Mouse (Mus musculus): Measurements from ENCODE around the gene Map3k4. TPM values are rescaled to one million over a fixed set of nuclear protein-coding genes. Genes with fewer than 3 reads are reported as not detected.
"Not testable (repeated sequence)": the region's sequence is repeated elsewhere in the genome, so short reads cannot be mapped to it uniquely, and the experiment has no call there.

Map3k4 gene
- polyA plus RNA-seq, 1 experiment from 2014 or later: 62.3 TPM

- no peak for ATAC-seq (ENCODE audit: low FRiP score)
Measured at GRCm38 (mm10) chr17:12299371-12299770, 19.2 kb downstream of the Map3k4 start.

GRCm38 (mm10) chr17:12297978-12298377 lies 20.6 kb downstream of the Map3k4 start:
- no peaks in the 10 kb centered on the region for H3K27me3 ChIP-seq (ENCODE audit: control insufficient read depth, insufficient read depth, low read length)
- DNase-seq (ENCODE audit: low spot score): no peak
- WGBS: 89% methylated on average over 4 of the region's 4 CpGs
- H3K4me3 ChIP-seq (ENCODE audit: low read depth, low read length): no peak overlapping the region
- no peak for ATAC-seq (ENCODE audit: low FRiP score)
- no peak overlapping the region for H3K9ac ChIP-seq (ENCODE audit: low read depth, low read length)
- no peaks in the 10 kb centered on the region for H3K4me1 ChIP-seq (replicated peaks; ENCODE audit: control insufficient read depth, insufficient read depth, low read length)
- H3K4me2 ChIP-seq (replicated peaks; ENCODE audit: low read depth, low read length): no peak overlapping the region
- H3K36me3 ChIP-seq (ENCODE audit: control insufficient read depth, insufficient read depth, low read length): no peaks in the 10 kb centered on the region
- H3K9me3 ChIP-seq (ENCODE audit: control insufficient read depth, low read length): no peaks in the 10 kb centered on the region
- no peak overlapping the region for H3K27ac ChIP-seq (ENCODE audit: low read depth, low read length)

More at GRCm38 (mm10) chr17:12299371-12299770, 19.2 kb downstream of the Map3k4 start:
- H3K36me3 ChIP-seq (ENCODE audit: control insufficient read depth, insufficient read depth, low read length): no peaks in the 10 kb centered on the region
- no peaks in the 10 kb centered on the region for H3K9me3 ChIP-seq (ENCODE audit: control insufficient read depth, low read length)
- no peak overlapping the region for H3K9ac ChIP-seq (ENCODE audit: low read depth, low read length)
- H3K4me1 ChIP-seq (replicated peaks; ENCODE audit: control insufficient read depth, insufficient read depth, low read length): no peaks in the 10 kb centered on the region
- DNase-seq (ENCODE audit: low spot score): no peak
- no peak overlapping the region for H3K4me2 ChIP-seq (replicated peaks; ENCODE audit: low read depth, low read length)
- no peak overlapping the region for H3K27ac ChIP-seq (ENCODE audit: low read depth, low read length)
- H3K27me3 ChIP-seq (ENCODE audit: control insufficient read depth, insufficient read depth, low read length): no peaks in the 10 kb centered on the region
- WGBS: 88% methylated on average over 7 of the region's 7 CpGs
- no peak overlapping the region for H3K4me3 ChIP-seq (ENCODE audit: low read depth, low read length)

DNA sequence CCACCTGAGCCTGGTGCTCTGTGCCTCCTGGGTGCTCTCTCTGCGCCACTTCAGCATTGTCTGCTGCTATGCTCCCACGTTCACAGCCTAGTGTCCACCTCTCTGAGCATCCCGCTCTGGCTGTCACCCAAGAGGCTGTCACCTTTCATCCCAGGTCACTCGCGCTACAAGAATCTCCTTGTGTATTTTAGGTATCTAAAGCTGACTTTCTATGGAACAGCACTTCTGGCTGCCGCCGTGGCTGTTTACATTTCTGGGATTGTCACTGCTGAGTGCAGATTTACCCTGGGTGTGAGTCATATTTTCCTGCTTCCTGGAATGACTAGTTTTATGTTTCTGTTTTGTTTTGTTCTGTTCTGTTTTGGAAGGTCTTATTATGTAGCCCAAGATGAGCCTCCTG lies 21.3 kb downstream of the Map3k4 start:
- H3K36me3 ChIP-seq (ENCODE audit: control insufficient read depth, insufficient read depth, low read length): no peaks in the 10 kb centered on the region
- no peaks in the 10 kb centered on the region for H3K4me1 ChIP-seq (replicated peaks; ENCODE audit: control insufficient read depth, insufficient read depth, low read length)
- H3K27ac ChIP-seq (ENCODE audit: low read depth, low read length): no peak overlapping the region
- DNase-seq (ENCODE audit: low spot score) (no peak), ATAC-seq (ENCODE audit: low FRiP score) (no peak)
- no peak overlapping the region for H3K4me2 ChIP-seq (replicated peaks; ENCODE audit: low read depth, low read length)
- no peak overlapping the region for H3K9ac ChIP-seq (ENCODE audit: low read depth, low read length)
- no peak overlapping the region for H3K4me3 ChIP-seq (ENCODE audit: low read depth, low read length)
- WGBS: 90% methylated on average over 7 of the region's 7 CpGs
- no peaks in the 10 kb centered on the region for H3K9me3 ChIP-seq (ENCODE audit: control insufficient read depth, low read length)
- no peaks in the 10 kb centered on the region for H3K27me3 ChIP-seq (ENCODE audit: control insufficient read depth, insufficient read depth, low read length)

DNA sequence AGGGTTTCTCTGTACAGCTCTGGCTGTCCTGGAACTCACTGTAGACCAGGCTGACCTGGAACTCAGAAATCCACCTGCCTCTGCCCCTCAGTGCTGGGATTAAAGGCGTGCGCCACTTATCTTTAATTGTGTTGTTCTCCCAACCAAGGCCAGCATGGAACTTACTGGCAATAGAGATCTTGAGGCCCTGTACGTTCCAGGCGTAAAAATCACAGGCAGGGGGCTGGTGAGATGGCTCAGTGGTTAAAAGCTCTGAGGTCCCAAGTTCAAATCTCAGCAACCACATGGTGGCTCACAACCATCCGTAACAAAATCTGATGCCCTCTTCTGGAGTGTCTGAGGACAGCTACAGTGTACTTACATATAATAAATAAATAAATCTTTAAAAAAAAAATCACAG lies 22.7 kb downstream of the Map3k4 start:
- H3K4me1 ChIP-seq (replicated peaks; ENCODE audit: control insufficient read depth, insufficient read depth, low read length); H3K27ac ChIP-seq (ENCODE audit: low read depth, low read length); H3K27me3 ChIP-seq (ENCODE audit: control insufficient read depth, insufficient read depth, low read length); DNase-seq (ENCODE audit: low spot score); H3K36me3 ChIP-seq (ENCODE audit: control insufficient read depth, insufficient read depth, low read length); H3K9me3 ChIP-seq (ENCODE audit: control insufficient read depth, low read length); H3K9ac ChIP-seq (ENCODE audit: low read depth, low read length); H3K4me2 ChIP-seq (replicated peaks; ENCODE audit: low read depth, low read length); H3K4me3 ChIP-seq (ENCODE audit: low read depth, low read length); ATAC-seq (ENCODE audit: low FRiP score): not testable (repeated sequence)
- 94% methylated on average over 5 of the region's 5 CpGs for WGBS

DNA sequence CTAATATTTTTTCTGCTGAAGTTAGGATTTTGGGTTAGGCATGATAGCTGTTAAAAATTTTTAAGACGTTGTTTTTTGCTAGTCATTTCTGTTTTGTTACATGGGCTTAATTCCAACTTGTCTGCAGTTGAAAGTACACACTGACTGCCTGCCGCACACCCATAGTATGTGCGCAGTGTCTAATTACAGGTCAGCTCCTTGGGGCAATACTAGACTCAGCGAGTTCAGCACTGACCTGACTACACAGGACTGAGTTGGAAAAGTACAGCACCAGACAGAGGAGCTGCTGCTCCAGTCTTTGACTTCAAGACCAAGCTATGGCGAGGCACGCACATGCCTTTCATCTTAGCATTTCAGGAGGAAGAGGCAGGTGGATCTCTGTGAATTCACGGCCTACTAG lies 24.2 kb downstream of the Map3k4 start:
- ATAC-seq (ENCODE audit: low FRiP score) (no peak), DNase-seq (ENCODE audit: low spot score) (no peak)
- Histone ChIP-seq H3K4me2 (replicated peaks; ENCODE audit: low read depth, low read length) (no peak overlapping the region), H3K9me3 (ENCODE audit: control insufficient read depth, low read length) (no peaks in the 10 kb centered on the region), H3K27me3 (ENCODE audit: control insufficient read depth, insufficient read depth, low read length) (no peaks in the 10 kb centered on the region), H3K36me3 (ENCODE audit: control insufficient read depth, insufficient read depth, low read length) (no peaks in the 10 kb centered on the region), H3K4me1 (replicated peaks; ENCODE audit: control insufficient read depth, insufficient read depth, low read length) (no peaks in the 10 kb centered on the region; the same call in 1 of the 2 replicates), H3K4me3 (ENCODE audit: low read depth, low read length) (no peak overlapping the region), H3K9ac (ENCODE audit: low read depth, low read length) (no peak overlapping the region), H3K27ac (ENCODE audit: low read depth, low read length) (no peak overlapping the region)
- WGBS: 86% methylated on average over 7 of the region's 7 CpGs

DNA sequence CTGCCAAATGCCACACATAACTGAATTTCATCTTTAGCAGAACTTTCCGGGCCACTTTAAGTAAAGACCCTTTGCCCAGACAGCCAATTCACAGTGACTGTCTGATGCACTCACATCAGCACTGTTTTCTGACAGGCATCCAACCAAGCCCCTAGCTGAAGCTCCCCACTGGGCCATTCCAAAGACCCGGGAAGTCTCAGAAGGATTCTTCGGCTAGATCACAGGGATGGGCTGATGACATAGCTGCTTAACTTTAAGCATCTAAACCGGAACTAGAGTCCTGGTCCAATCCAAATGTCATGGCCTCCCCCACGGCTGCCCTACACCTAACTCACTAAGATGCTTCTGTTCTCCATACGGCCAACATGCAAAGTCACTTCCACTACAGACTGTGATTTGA lies 25.0 kb downstream of the Map3k4 start:
- Histone ChIP-seq H3K27ac (ENCODE audit: low read depth, low read length) (no peak overlapping the region), H3K9ac (ENCODE audit: low read depth, low read length) (no peak overlapping the region), H3K4me1 (replicated peaks; ENCODE audit: control insufficient read depth, insufficient read depth, low read length) (no peaks in the 10 kb centered on the region; the same call in 1 of the 2 replicates), H3K36me3 (ENCODE audit: control insufficient read depth, insufficient read depth, low read length) (no peaks in the 10 kb centered on the region), H3K4me3 (ENCODE audit: low read depth, low read length) (no peak overlapping the region), H3K9me3 (ENCODE audit: control insufficient read depth, low read length) (no peaks in the 10 kb centered on the region), H3K27me3 (ENCODE audit: control insufficient read depth, insufficient read depth, low read length) (no peaks in the 10 kb centered on the region), H3K4me2 (replicated peaks; ENCODE audit: low read depth, low read length) (no peak overlapping the region)
- ATAC-seq (ENCODE audit: low FRiP score): no peak
- DNase-seq (ENCODE audit: low spot score): no peak
- WGBS: 77% methylated on average over 6 of the region's 6 CpGs

GRCm38 (mm10) chr17:12292877-12293276 lies 25.7 kb downstream of the Map3k4 start:
- H3K4me2 ChIP-seq (replicated peaks; ENCODE audit: low read depth, low read length): no peak overlapping the region
- H3K9ac ChIP-seq (ENCODE audit: low read depth, low read length): no peak overlapping the region
- no peak overlapping the region for H3K27ac ChIP-seq (ENCODE audit: low read depth, low read length)
- H3K4me1 ChIP-seq (replicated peaks; ENCODE audit: control insufficient read depth, insufficient read depth, low read length): no peaks in the 10 kb centered on the region; the same call in 1 of the 2 replicates
- no peaks in the 10 kb centered on the region for H3K36me3 ChIP-seq (ENCODE audit: control insufficient read depth, insufficient read depth, low read length)
- H3K27me3 ChIP-seq (ENCODE audit: control insufficient read depth, insufficient read depth, low read length): no peaks in the 10 kb centered on the region
- no peak overlapping the region for H3K4me3 ChIP-seq (ENCODE audit: low read depth, low read length)
- 93% methylated on average over 8 of the region's 8 CpGs for WGBS
- ATAC-seq (ENCODE audit: low FRiP score) (no peak), DNase-seq (ENCODE audit: low spot score) (no peak)
- H3K9me3 ChIP-seq (ENCODE audit: control insufficient read depth, low read length): no peaks in the 10 kb centered on the region

GRCm38 (mm10) chr17:12292356-12292755 lies 26.2 kb downstream of the Map3k4 start:
- Histone ChIP-seq H3K4me1 (replicated peaks; ENCODE audit: control insufficient read depth, insufficient read depth, low read length) (no peaks in the 10 kb centered on the region; the same call in 1 of the 2 replicates), H3K4me3 (ENCODE audit: low read depth, low read length) (no peak overlapping the region), H3K4me2 (replicated peaks; ENCODE audit: low read depth, low read length) (no peak overlapping the region), H3K9me3 (ENCODE audit: control insufficient read depth, low read length) (no peaks in the 10 kb centered on the region), H3K27ac (ENCODE audit: low read depth, low read length) (no peak overlapping the region), H3K27me3 (ENCODE audit: control insufficient read depth, insufficient read depth, low read length) (no peaks in the 10 kb centered on the region), H3K9ac (ENCODE audit: low read depth, low read length) (no peak overlapping the region), H3K36me3 (ENCODE audit: control insufficient read depth, insufficient read depth, low read length) (no peaks in the 10 kb centered on the region)
- DNase-seq (ENCODE audit: low spot score) (no peak), ATAC-seq (ENCODE audit: low FRiP score) (no peak)
- WGBS: 79% methylated on average over 1 of the region's 1 CpGs

DNA sequence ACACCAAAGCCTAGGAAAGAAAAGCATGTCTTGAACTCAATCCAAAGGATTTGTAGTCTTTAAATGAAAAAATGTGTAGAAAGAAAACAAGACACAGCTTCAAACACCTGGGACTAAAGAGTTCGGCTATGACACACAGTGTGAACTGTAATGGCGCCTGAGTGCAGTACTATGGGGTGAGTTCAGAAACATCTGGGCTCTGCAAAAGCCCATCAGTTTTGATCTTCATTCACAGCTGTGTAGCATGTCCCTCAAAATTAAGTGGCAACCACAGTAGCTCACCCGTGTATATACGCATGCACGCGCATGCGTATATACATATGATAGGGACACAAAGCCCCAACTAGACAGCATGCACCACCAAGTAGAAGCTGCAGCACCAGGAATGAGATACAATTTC lies 27.4 kb downstream of the Map3k4 start:
- WGBS: 91% methylated on average over 7 of the region's 7 CpGs
- Histone ChIP-seq H3K27me3 (ENCODE audit: control insufficient read depth, insufficient read depth, low read length) (no peaks in the 10 kb centered on the region), H3K27ac (ENCODE audit: low read depth, low read length) (peak overlapping the region; percentile 2; the same call in 1 of the 2 replicates), H3K9ac (ENCODE audit: low read depth, low read length) (no peak overlapping the region), H3K4me1 (replicated peaks; ENCODE audit: control insufficient read depth, insufficient read depth, low read length) (no peaks in the 10 kb centered on the region; the same call in 1 of the 2 replicates), H3K36me3 (ENCODE audit: control insufficient read depth, insufficient read depth, low read length) (no peaks in the 10 kb centered on the region), H3K9me3 (ENCODE audit: control insufficient read depth, low read length) (no peaks in the 10 kb centered on the region), H3K4me3 (ENCODE audit: low read depth, low read length) (no peak overlapping the region), H3K4me2 (replicated peaks; ENCODE audit: low read depth, low read length) (no peak overlapping the region)
- DNase-seq (ENCODE audit: low spot score) (no peak), ATAC-seq (ENCODE audit: low FRiP score) (no peak)
